Mouse (Mus musculus) cerebellum, adult 18-20 months (tissue): ENCODE data around the gene Ckap5.

Source experiments
- DNase-seq, 2 experiments: peaks; one replicate each; pipeline ENCODE4 v3.0.0; 2021

Gene Ckap5

DNA sequence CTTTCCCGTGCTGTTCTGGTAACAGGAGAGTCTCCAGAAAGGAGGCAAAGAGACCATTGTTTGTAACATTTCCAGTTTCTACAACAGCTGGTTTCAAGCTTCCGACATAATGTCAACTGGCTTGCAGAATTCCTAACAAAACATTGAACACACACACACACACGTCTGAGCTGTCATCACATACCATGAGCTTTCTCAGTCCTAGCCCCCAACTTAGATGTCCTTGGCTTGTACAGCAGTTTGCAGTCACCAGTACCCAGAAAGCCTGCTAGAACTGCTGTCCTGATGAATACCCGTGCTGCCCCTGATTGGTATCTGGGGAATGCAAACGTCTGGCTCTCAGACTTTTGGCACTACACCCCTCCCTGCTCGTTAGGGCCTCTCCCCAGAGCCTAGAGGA lies 129.3 kb downstream of the Ckap5 start:
- no peak for DNase-seq

DNA sequence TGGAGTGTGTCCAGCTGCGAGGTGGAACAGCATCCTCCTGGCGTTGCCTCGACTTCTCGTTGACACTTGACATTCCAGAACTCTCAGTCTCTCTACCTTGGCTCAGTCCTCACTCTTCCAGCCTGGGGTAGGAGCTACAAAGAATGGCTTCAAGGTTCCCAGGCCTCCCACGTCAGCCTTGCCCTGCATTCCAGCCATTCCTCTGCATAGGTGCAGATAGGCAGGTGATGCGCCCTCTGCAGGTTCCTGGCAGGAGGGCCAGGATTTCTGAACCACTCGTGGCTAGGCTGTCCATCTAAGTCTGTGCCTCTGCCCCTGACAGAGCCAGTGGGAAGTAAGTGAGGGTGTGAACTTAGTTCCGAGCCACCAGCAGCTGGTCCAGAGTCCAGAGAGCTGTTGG lies 130.2 kb downstream of the Ckap5 start:
- no peak for DNase-seq

DNA sequence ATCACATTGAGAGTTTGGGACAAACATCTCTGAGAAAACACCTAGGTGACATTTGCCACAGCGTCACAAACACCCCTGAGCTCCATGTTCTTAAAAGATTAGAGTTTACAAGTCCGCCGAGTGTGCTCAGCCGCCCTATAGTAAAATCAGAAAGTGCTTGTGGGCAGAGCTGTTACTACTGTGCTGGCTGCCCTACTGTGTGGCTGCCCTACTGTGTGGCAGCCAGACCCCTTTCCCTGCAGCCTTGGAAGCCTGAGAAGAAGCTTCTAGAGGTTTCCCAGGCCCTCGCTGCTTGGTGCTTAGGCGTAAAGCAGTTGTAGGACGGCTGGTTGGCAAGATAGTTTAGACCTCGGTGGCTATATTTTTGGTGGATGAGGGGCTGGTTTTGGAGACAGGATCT lies 133.1 kb downstream of the Ckap5 start:
- DNase-seq = no peak

DNA sequence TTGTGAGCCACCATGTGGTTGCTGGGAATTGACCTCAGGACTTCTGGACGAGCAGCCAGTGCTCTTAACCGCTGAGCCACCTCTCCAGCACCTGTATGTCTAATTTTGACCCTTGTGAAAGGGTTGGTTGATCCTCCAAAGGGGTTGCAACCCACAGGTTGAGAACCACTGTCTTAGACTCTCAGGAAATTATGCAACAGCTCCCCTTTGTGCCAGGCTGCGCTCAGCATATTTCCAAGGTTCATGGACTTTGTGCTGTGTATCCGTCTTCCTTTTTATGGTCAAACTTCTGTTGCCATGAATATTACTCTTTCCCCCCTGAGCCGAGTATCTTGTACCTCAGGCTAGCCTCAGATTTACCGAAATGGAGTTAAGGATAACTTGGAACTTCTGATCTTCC lies 134.4 kb downstream of the Ckap5 start:
- DNase-seq = no peak

DNA sequence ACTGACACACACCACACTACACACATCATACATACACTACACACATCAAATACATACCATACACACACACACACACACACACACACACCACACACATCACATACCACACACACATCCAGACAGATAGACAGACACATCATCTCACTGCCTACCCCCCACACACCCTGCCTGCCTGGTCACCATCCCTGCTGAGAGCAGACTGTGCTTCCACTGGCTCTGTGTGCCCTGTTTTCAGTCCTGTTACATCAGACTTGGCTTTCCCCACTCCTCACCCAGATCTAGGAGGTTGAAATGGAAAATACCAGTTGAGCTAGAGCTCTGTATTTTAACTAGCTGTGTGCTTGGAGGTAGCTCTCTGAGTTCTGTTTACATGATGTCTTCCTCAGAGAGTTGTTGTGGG lies 138.2 kb downstream of the Ckap5 start:
- no peak for DNase-seq

DNA sequence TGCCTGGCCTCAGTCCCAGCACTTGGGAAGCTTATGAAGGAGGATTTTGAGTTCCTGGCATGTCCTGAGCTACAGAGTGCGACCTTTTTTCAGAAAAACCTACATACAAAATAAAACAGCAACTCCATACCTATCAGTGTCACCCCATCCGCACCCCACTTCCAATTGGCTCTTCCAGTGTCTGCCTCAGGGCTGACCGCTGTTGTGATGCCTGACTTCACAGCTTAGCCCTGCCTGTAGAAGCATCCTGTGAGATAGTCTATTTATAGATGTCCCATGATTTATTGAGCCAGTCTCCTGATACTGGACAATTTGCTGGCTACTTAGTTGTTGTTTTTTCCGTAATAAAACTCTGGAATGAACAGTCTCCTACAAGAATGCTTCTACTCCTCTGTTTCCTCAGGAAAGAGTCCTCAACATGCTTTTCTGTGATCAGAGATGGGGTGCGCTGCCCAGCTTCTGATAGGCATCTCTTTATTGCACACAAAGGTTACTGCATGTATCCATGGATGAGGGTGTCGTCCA lies 139.9 kb downstream of the Ckap5 start:
- DNase-seq = no peak

DNA sequence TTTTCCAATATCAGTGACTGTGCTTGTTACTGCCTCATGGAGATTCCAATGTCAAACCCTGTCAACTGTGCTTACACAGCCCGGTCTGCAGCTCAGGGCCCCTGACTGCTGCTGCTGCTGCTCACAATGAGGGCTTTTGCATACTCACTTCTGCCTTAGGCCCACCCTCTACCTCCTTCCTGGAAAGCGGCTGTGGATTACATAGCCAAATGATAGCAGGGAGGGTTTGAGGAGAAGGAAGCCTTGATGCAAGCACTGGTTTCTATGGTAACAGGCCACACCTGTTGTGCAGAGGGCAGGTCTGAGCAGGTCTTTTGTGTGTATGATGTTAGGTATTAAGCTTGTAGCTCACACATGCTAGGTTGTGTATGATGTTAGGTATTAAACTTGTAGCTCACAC lies 141.2 kb downstream of the Ckap5 start:
- no peak for DNase-seq

DNA sequence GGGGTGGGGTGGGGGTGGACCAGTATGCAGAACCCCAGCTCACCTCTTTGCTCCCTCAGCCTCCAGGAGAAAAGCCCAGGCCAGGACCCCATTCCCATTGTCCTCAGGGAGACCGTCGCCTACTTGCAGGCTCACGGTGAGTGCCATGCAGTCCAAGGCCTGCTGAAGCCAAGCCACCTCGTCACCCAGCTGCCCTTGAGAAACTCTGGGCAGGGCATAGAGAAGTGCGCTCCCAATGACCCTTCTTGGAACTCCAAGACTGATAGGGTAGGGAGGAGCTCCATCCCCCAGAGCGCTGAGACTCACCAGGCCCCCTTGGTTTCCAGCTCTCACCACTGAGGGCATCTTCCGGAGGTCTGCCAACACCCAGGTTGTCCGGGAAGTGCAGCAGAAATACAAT lies 142.8 kb downstream of the Ckap5 start:
- no peak for DNase-seq

DNA sequence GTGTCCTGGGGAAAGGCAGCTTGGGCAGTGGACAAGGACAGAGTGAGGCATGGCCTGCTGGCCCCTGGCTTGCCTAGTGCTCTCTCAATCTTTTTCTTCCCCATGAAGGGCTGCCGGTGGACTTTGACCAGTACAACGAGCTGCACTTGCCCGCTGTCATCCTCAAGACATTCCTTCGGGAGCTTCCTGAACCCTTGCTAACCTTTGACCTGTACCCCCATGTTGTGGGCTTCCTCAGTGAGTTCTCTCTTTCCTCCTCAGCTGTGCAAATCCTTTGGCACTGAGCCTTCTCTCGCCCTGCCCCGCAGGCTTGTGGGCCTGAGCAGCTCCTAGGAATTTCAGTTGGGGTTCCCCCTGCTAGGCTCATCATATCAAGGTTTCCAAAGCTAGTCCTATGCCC lies 143.5 kb downstream of the Ckap5 start:
- DNase-seq = no peak
